Mouse (Mus musculus): ENCODE data around the gene Cgnl1.
A peak's percentile ranks its signal among the peaks of the same experiment; 100 is the strongest.

Cgnl1 gene

GRCm38 (mm10) chr9:71770991-71771767 is at the start of gene Cgnl1:
Cgnl1 (minus strand) TSS chr9:71771602.
- peak; percentile 90 for DNase-seq

GRCm38 (mm10) chr9:71818453-71818852 is 47.1 kb upstream of the Cgnl1 start:
- DNase-seq: no peak

- no peak for DNase-seq
Observed at GRCm38 (mm10) chr9:71816121-71816520, 44.7 kb upstream of the Cgnl1 start.

GRCm38 (mm10) chr9:71813565-71813964 is 42.2 kb upstream of the Cgnl1 start:
- no peak for DNase-seq

- DNase-seq: no peak
Observed at GRCm38 (mm10) chr9:71812914-71813313, 41.5 kb upstream of the Cgnl1 start.

GRCm38 (mm10) chr9:71812402-71812801 is 41.0 kb upstream of the Cgnl1 start:
- DNase-seq: peak; percentile 68

GRCm38 (mm10) chr9:71811404-71811803 is 40.0 kb upstream of the Cgnl1 start:
- no peak for DNase-seq

GRCm38 (mm10) chr9:71810723-71811122 is 39.3 kb upstream of the Cgnl1 start:
- no peak for DNase-seq

- DNase-seq: no peak
Observed at GRCm38 (mm10) chr9:71808640-71809254, 37.3 kb upstream of the Cgnl1 start.

GRCm38 (mm10) chr9:71807801-71808200 is 36.4 kb upstream of the Cgnl1 start:
- DNase-seq: no peak

GRCm38 (mm10) chr9:71806422-71806805 is 35.0 kb upstream of the Cgnl1 start:
- peak; percentile 90 for DNase-seq

- no peak for DNase-seq
Observed at GRCm38 (mm10) chr9:71805646-71806421, 34.4 kb upstream of the Cgnl1 start.

GRCm38 (mm10) chr9:71804116-71804515 is 32.7 kb upstream of the Cgnl1 start:
- no peak for DNase-seq

GRCm38 (mm10) chr9:71803281-71803680 is 31.9 kb upstream of the Cgnl1 start:
- DNase-seq: no peak

- no peak for DNase-seq
Observed at GRCm38 (mm10) chr9:71799598-71799997, 28.2 kb upstream of the Cgnl1 start.

- DNase-seq: peak; percentile 39
Observed at GRCm38 (mm10) chr9:71798176-71798575, 26.8 kb upstream of the Cgnl1 start.

- no peak for DNase-seq
Observed at GRCm38 (mm10) chr9:71777404-71777803, 6.0 kb upstream of the Cgnl1 start.

- DNase-seq: no peak
Observed at GRCm38 (mm10) chr9:71776337-71776736, 4.9 kb upstream of the Cgnl1 start.

GRCm38 (mm10) chr9:71773563-71773962 is 2.2 kb upstream of the Cgnl1 start:
- DNase-seq: no peak

GRCm38 (mm10) chr9:71772338-71772737 is 936 bp upstream of the Cgnl1 start:
- DNase-seq: peak; percentile 68

- DNase-seq: no peak
Observed at GRCm38 (mm10) chr9:71770484-71770883, 918 bp downstream of the Cgnl1 start.

GRCm38 (mm10) chr9:71769701-71770100 is 1.7 kb downstream of the Cgnl1 start:
- DNase-seq: no peak

GRCm38 (mm10) chr9:71768119-71768518 is 3.3 kb downstream of the Cgnl1 start:
- DNase-seq: no peak

GRCm38 (mm10) chr9:71766902-71767301 is 4.5 kb downstream of the Cgnl1 start:
- DNase-seq: no peak
